Mouse (Mus musculus) embryonic facial prominence, embryonic 12.5 days (tissue): ENCODE results near the gene Sord. TPM values are rescaled to one million over a fixed set of nuclear protein-coding genes. Genes with fewer than 3 reads are reported as not detected.

ENCODE experiments used
- ATAC-seq: fragments of 200-750 bp; cut with Nextera tagmentation; 2 replicates; pipeline ENCODE4 v1.8.0; 2017; ENCODE audit not compliant: insufficient number of reproducible peaks, insufficient read depth, low FRiP score, low TSS enrichment
- H3K27ac ChIP-seq: fragments of 300-500 bp; sonication (generic); 2 replicates; pipeline ENCODE4 v1.5.1; 2016; ENCODE audit warnings: mild to moderate bottlenecking
- H3K27me3 ChIP-seq: fragments of 300-500 bp; sonication (generic); 2 replicates; pipeline ENCODE4 v1.6.1; 2016; ENCODE audit warnings: mild to moderate bottlenecking, moderate library complexity
- H3K36me3 ChIP-seq: fragments of 300-500 bp; sonication (generic); 2 replicates; pipeline ENCODE4 v1.6.1; 2016; ENCODE audit warnings: mild to moderate bottlenecking
- H3K4me1 ChIP-seq: fragments of 300-500 bp; sonication (generic); 2 replicates; pipeline ENCODE4 v1.6.1; 2016
- H3K4me2 ChIP-seq: fragments of 300-500 bp; sonication (generic); replicated peaks from 2 replicates; pipeline ENCODE4 v1.6.1; 2016; ENCODE audit warnings: mild to moderate bottlenecking, moderate library complexity
- H3K4me3 ChIP-seq: fragments of 300-500 bp; sonication (generic); 2 replicates; pipeline ENCODE4 v1.5.1; 2016; ENCODE audit warnings: mild to moderate bottlenecking
- H3K9ac ChIP-seq: fragments of 300-500 bp; sonication (generic); 2 replicates; pipeline ENCODE4 v1.6.1; 2016; ENCODE audit warnings: mild to moderate bottlenecking, moderate library complexity
- H3K9me3 ChIP-seq: fragments of 300-500 bp; sonication (generic); 2 replicates; pipeline ENCODE4 v1.6.1; 2016; ENCODE audit warnings: mild to moderate bottlenecking, moderate library complexity
- WGBS: fragments of 180-500 bp; shearing (Covaris S2); methylation state at CpG from one replicate; pipeline ENCODE4 v1.1.7; 2016; 5-methylcytosine and 5-hydroxymethylcytosine counted together
- polyA plus RNA-seq: library from polyadenylated mRNA; unstranded; fragments of >200 nt; fragmentation: Nextera tagmentation; extraction: Ambion mirVana; gene quantifications from 2 replicates; pipeline ENCODE4 v1.2.1, GENCODE M21; 2016

Sord gene
- polyA plus RNA-seq, 1 experiment from 2014 or later: 24.9 TPM

- Histone ChIP-seq H3K4me3 (no peak overlapping the region), H3K36me3 (no peaks in the 10 kb centered on the region), H3K27ac (no peak overlapping the region), H3K4me2 (no peak overlapping the region), H3K9me3 (no peaks in the 10 kb centered on the region), H3K9ac (no peak overlapping the region), H3K4me1 (no peaks in the 10 kb centered on the region), H3K27me3 (no peaks in the 10 kb centered on the region)
- 65% methylated on average over 6 of the region's 6 CpGs for WGBS
- no peak for ATAC-seq
Observed at GRCm38 (mm10) chr2:122241935-122242334, 7.4 kb downstream of the Sord start.

GRCm38 (mm10) chr2:122243671-122244131 is 9.2 kb downstream of the Sord start:
- no peaks in the 10 kb centered on the region for H3K36me3 ChIP-seq
- ATAC-seq: no peak
- no peaks in the 10 kb centered on the region for H3K4me1 ChIP-seq
- H3K27me3 ChIP-seq: no peaks in the 10 kb centered on the region
- no peak overlapping the region for H3K27ac ChIP-seq
- 4% methylated on average over 3 of the region's 3 CpGs for WGBS
- no peaks in the 10 kb centered on the region for H3K9me3 ChIP-seq
- no peak overlapping the region for H3K4me3 ChIP-seq
- H3K9ac ChIP-seq: no peak overlapping the region
- no peak overlapping the region for H3K4me2 ChIP-seq

GRCm38 (mm10) chr2:122247786-122248185 is 13.2 kb downstream of the Sord start:
- no peaks in the 10 kb centered on the region for H3K4me1 ChIP-seq
- no peak overlapping the region for H3K27ac ChIP-seq
- H3K4me3 ChIP-seq: no peak overlapping the region
- H3K9me3 ChIP-seq: no peaks in the 10 kb centered on the region
- 86% methylated on average over 10 of the region's 10 CpGs for WGBS
- H3K4me2 ChIP-seq: no peak overlapping the region
- H3K36me3 ChIP-seq: no peaks in the 10 kb centered on the region
- H3K9ac ChIP-seq: no peak overlapping the region
- no peaks in the 10 kb centered on the region for H3K27me3 ChIP-seq
- no peak for ATAC-seq

- 94% methylated on average over 5 of the region's 5 CpGs for WGBS
- Histone ChIP-seq H3K4me3 (no peak overlapping the region), H3K36me3 (no peaks in the 10 kb centered on the region), H3K27me3 (no peaks in the 10 kb centered on the region), H3K27ac (no peak overlapping the region), H3K9me3 (no peaks in the 10 kb centered on the region), H3K9ac (no peak overlapping the region), H3K4me2 (no peak overlapping the region), H3K4me1 (no peaks in the 10 kb centered on the region)
- no peak for ATAC-seq
Observed at GRCm38 (mm10) chr2:122255997-122256396, 21.4 kb downstream of the Sord start.

GRCm38 (mm10) chr2:122260729-122261128 is 26.2 kb downstream of the Sord start:
- no peak overlapping the region for H3K27ac ChIP-seq
- no peak overlapping the region for H3K4me3 ChIP-seq
- H3K4me2 ChIP-seq: no peak overlapping the region
- 0 out of 2 replicates have a peak, but pooled peaks cover 3% of the 10 kb centered on the region for H3K4me1 ChIP-seq
- H3K27me3 ChIP-seq: no peaks in the 10 kb centered on the region
- no peaks in the 10 kb centered on the region for H3K9me3 ChIP-seq
- no peak for ATAC-seq
- 80% methylated on average over 5 of the region's 5 CpGs for WGBS
- no peak overlapping the region for H3K9ac ChIP-seq
- no peaks in the 10 kb centered on the region for H3K36me3 ChIP-seq

- no peaks in the 10 kb centered on the region for H3K27me3 ChIP-seq
- H3K4me1 ChIP-seq: 0 out of 2 replicates have a peak, but pooled peaks cover 3% of the 10 kb centered on the region
- ATAC-seq: no peak; the same call in 1 of the 2 replicates
- no peak overlapping the region for H3K4me3 ChIP-seq
- H3K4me2 ChIP-seq: no peak overlapping the region
- no peaks in the 10 kb centered on the region for H3K36me3 ChIP-seq
- WGBS: 63% methylated on average over 3 of the region's 3 CpGs
- no peak overlapping the region for H3K27ac ChIP-seq
- no peaks in the 10 kb centered on the region for H3K9me3 ChIP-seq
- no peak overlapping the region for H3K9ac ChIP-seq
Observed at GRCm38 (mm10) chr2:122264690-122265089, 30.1 kb downstream of the Sord start.

GRCm38 (mm10) chr2:122266407-122267193 is 32.1 kb downstream of the Sord start:
- Histone ChIP-seq H3K4me2 (no peak overlapping the region), H3K36me3 (no peaks in the 10 kb centered on the region), H3K4me1 (0 out of 2 replicates have a peak, but pooled peaks cover 3% of the 10 kb centered on the region), H3K9ac (no peak overlapping the region), H3K4me3 (no peak overlapping the region), H3K27ac (no peak overlapping the region), H3K9me3 (no peaks in the 10 kb centered on the region), H3K27me3 (no peaks in the 10 kb centered on the region)
- WGBS: 93% methylated on average over 7 of the region's 7 CpGs
- no peak for ATAC-seq

GRCm38 (mm10) chr2:122278769-122279168 is 44.2 kb downstream of the Sord start:
- WGBS: 78% methylated on average over 3 of the region's 3 CpGs
- Histone ChIP-seq H3K27ac (no peak overlapping the region), H3K4me2 (no peak overlapping the region), H3K27me3 (no peaks in the 10 kb centered on the region), H3K9me3 (no peaks in the 10 kb centered on the region), H3K9ac (no peak overlapping the region), H3K4me1 (no peaks in the 10 kb centered on the region), H3K36me3 (no peaks in the 10 kb centered on the region), H3K4me3 (no peak overlapping the region)
- no peak for ATAC-seq

- Histone ChIP-seq H3K4me2 (no peak overlapping the region), H3K9me3 (no peaks in the 10 kb centered on the region), H3K9ac (no peak overlapping the region), H3K4me1 (no peaks in the 10 kb centered on the region), H3K27ac (no peak overlapping the region), H3K36me3 (no peaks in the 10 kb centered on the region), H3K27me3 (no peaks in the 10 kb centered on the region), H3K4me3 (no peak overlapping the region)
- no peak for ATAC-seq
- 87% methylated on average over 9 of the region's 9 CpGs for WGBS
Observed at GRCm38 (mm10) chr2:122284091-122284490, 49.5 kb downstream of the Sord start.

- Histone ChIP-seq H3K27me3 (no peaks in the 10 kb centered on the region), H3K4me2 (no peak overlapping the region), H3K27ac (no peak overlapping the region), H3K9me3 (no peaks in the 10 kb centered on the region), H3K36me3 (no peaks in the 10 kb centered on the region), H3K4me3 (no peak overlapping the region), H3K9ac (no peak overlapping the region), H3K4me1 (no peaks in the 10 kb centered on the region)
- ATAC-seq: no peak
- 63% methylated on average over 7 of the region's 7 CpGs for WGBS
Observed at GRCm38 (mm10) chr2:122286137-122286536, 51.6 kb downstream of the Sord start.

- no peaks in the 10 kb centered on the region for H3K36me3 ChIP-seq
- H3K9me3 ChIP-seq: no peaks in the 10 kb centered on the region
- 7% methylated on average over 7 of the region's 7 CpGs for WGBS
- H3K4me1 ChIP-seq: peaks cover 16% of the 10 kb centered on the region
- ATAC-seq: no peak
- no peak overlapping the region for H3K9ac ChIP-seq
- no peak overlapping the region for H3K27ac ChIP-seq
- H3K4me3 ChIP-seq: no peak overlapping the region
- no peak overlapping the region for H3K4me2 ChIP-seq
- peaks cover 75% of the 10 kb centered on the region for H3K27me3 ChIP-seq
Observed at GRCm38 (mm10) chr2:122294916-122295315, 60.4 kb downstream of the Sord start.

GRCm38 (mm10) chr2:122297271-122298095 is 62.9 kb downstream of the Sord start:
- no peak overlapping the region for H3K9ac ChIP-seq
- no peak overlapping the region for H3K27ac ChIP-seq
- 0 out of 2 replicates have a peak overlapping the region, but pooled peaks have one; percentile 5 for H3K4me3 ChIP-seq
- no peak for ATAC-seq
- H3K4me2 ChIP-seq: peak overlapping the region; percentile 27
- peaks cover 96% of the 10 kb centered on the region for H3K27me3 ChIP-seq
- H3K36me3 ChIP-seq: no peaks in the 10 kb centered on the region
- no peaks in the 10 kb centered on the region for H3K9me3 ChIP-seq
- peaks cover 26% of the 10 kb centered on the region for H3K4me1 ChIP-seq
- under 1% methylated on average over 35 of the region's 35 CpGs for WGBS
